Mouse (Mus musculus): Measurements from ENCODE around the gene Nktr. TPM values are rescaled to one million over a fixed set of nuclear protein-coding genes. Genes with fewer than 3 reads are reported as not detected.

Gene Nktr
- polyA plus RNA-seq, 1 experiment = 165 TPM

DNA sequence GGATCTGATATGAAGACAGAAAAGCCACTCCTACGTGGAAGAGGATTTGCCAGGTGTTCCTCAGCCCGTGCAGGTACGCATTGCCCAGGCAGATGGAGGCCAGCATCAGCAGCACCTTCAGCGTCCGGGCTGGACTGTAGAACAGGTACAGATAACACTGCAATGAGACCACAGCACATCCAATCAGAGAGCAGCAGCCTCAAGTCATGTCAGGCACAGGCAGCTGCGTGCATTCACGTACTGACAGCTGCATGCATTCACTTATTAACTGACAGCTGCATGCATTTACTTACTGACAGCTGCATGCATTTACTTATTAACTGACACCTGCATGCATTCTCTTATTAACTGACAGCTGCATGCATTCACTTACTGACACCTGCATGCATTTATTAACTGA is 34.3 kb upstream of the Nktr start:
- no peak for TF ChIP-seq POLR2A (IDR thresholded peaks at IDR 0.05; ENCODE audit: borderline replicate concordance, extremely low read depth, insufficient read depth, insufficient read length, poor library complexity, severe bottlenecking)
- TF ChIP-seq CTCF (IDR thresholded peaks at IDR 0.05; ENCODE audit: borderline replicate concordance, extremely low read depth, insufficient read depth, insufficient read length) = no peak
- DNase-seq (ENCODE audit: low read depth) = no peak

GRCm38 (mm10) chr9:121690200-121690651 is 28.7 kb upstream of the Nktr start:
- TF ChIP-seq CTCF (IDR thresholded peaks at IDR 0.05; ENCODE audit: borderline replicate concordance, extremely low read depth, insufficient read depth, insufficient read length) = no peak
- no peak for TF ChIP-seq POLR2A (IDR thresholded peaks at IDR 0.05; ENCODE audit: borderline replicate concordance, extremely low read depth, insufficient read depth, insufficient read length, poor library complexity, severe bottlenecking)

DNA sequence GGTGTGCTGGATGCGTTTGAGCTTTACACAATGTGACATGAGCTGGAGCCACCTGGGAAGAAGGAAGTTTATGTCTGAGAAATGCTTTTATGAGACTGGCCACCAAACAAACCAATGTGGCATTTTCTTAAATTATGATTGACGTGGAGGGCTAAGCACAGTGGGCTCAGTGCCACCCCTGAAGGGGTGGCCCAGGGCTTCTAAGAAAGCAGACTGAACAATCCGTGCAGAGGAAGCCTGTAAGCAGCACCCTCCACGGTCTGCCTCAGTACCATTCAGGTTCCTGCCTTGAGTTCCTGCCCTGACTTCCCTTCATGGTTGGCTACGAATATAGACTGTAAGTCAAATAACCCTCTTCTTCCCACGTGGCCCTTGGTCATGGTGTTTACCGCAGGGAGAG is 28.2 kb upstream of the Nktr start:
- no peak for DNase-seq (ENCODE audit: low read depth)
- no peak for TF ChIP-seq POLR2A (IDR thresholded peaks at IDR 0.05; ENCODE audit: borderline replicate concordance, extremely low read depth, insufficient read depth, insufficient read length, poor library complexity, severe bottlenecking)
- no peak for TF ChIP-seq CTCF (IDR thresholded peaks at IDR 0.05; ENCODE audit: borderline replicate concordance, extremely low read depth, insufficient read depth, insufficient read length)

More at GRCm38 (mm10) chr9:121690200-121690651, 28.7 kb upstream of the Nktr start:
- peak; percentile 93 for DNase-seq (ENCODE audit: low read depth)

DNA sequence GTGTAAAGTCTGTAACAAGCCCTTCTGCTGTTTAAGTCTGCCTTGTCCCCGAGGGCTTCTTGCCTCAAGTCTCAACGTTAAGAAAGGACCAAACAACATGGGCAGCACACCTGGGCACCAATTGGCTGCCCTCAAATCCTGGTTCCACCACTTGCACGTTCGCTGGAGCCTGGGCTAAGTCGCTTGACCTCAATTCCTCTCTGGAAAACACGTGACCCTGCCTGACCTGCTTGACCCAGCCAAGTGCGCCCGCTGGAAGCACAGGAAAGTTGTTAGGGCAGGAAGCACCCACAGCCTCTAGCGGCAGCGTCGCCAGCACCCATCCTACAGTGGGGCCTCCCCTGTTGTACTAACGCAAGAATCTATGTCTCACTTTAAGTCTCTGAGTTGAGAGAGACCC is 24.2 kb upstream of the Nktr start:
- no peak for TF ChIP-seq CTCF (IDR thresholded peaks at IDR 0.05; ENCODE audit: borderline replicate concordance, extremely low read depth, insufficient read depth, insufficient read length)
- TF ChIP-seq POLR2A (IDR thresholded peaks at IDR 0.05; ENCODE audit: borderline replicate concordance, extremely low read depth, insufficient read depth, insufficient read length, poor library complexity, severe bottlenecking) = no peak
- DNase-seq (ENCODE audit: low read depth) = no peak

DNA sequence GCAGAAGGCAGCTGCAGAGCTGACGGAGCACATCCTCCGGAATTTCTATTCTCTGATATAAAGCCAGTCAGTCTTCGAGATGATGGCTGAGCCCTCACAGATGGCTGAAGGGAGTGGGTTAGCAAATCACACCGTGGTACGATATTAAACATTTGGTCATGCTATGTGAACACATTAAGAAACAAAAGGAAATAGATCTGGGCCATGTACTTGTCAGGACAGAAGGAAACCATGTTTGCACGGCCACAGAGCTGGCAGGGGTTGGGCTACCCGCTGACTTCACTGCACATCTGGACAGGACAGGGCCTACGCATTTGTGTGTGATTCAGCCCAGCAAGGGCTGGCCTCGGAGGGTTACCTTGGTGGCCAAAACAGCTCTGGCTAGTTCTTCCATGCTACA is 22.3 kb upstream of the Nktr start:
- TF ChIP-seq CTCF (IDR thresholded peaks at IDR 0.05; ENCODE audit: borderline replicate concordance, extremely low read depth, insufficient read depth, insufficient read length) (no peak), POLR2A (IDR thresholded peaks at IDR 0.05; ENCODE audit: borderline replicate concordance, extremely low read depth, insufficient read depth, insufficient read length, poor library complexity, severe bottlenecking) (no peak)
- DNase-seq (ENCODE audit: low read depth) = no peak

DNA sequence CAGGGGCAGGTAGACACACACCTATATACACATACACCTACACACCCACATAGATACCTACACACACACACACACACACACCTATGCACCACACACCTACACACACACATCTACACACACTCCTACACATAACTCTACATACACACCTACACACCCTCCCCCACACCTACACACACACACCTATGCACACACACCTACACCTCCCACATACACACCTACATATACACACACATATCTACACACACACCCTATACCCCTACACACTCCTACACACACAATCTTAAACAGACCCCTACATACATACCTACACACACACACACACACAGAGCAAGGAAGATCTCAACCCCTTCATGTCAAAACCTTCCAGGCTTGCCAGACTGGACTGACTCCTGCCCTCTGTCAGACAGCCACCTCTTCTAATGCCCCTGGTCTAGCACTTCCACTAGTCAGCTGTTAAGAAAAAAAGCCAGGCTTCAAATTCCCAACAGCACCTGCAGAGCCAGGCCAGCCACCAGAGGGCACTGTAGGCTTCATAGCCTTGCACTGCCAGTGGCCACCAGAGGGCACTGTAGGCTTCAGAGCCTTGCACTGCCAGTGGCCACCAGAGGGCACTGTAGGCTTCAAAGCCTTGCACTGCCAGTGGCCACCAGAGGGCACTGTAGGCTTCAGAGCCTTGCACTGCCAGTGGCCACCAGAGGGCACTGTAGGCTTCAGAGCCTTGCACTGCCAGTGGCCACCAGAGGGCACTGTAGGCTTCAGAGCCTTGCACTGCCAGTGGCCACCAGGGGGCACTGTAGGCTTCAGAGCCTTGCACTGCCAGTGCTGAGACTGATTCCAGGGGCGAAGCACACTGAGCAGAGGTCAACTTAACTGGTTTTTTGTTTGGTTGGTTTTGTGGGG is 21.6 kb upstream of the Nktr start:
- TF ChIP-seq POLR2A (IDR thresholded peaks at IDR 0.05; ENCODE audit: borderline replicate concordance, extremely low read depth, insufficient read depth, insufficient read length, poor library complexity, severe bottlenecking) (no peak), CTCF (IDR thresholded peaks at IDR 0.05; ENCODE audit: borderline replicate concordance, extremely low read depth, insufficient read depth, insufficient read length) (peak; percentile 63)

DNA sequence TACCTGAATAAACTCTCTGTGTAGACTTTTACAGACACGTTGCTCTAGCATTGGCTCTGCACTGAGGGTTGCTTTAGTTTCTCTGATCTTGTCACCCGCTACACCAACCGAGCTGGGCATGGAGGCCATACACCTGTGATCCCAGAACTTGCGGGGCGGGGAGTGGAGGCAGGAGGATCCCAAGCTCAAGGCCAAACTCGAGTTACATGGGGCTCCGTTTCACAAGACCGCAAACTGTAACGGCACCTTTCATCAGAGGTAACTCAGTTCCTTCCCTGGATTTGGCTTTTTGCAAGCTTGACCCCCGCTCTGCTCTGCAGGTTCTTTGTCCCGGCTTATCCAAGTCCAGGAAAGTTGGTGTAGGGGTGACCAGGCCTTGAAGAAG is 14.7 kb upstream of the Nktr start:
- TF ChIP-seq CTCF (IDR thresholded peaks at IDR 0.05; ENCODE audit: borderline replicate concordance, extremely low read depth, insufficient read depth, insufficient read length) (no peak), POLR2A (IDR thresholded peaks at IDR 0.05; ENCODE audit: borderline replicate concordance, extremely low read depth, insufficient read depth, insufficient read length, poor library complexity, severe bottlenecking) (no peak)
- DNase-seq (ENCODE audit: low read depth) = no peak

More for the DNA sequence above, 21.6 kb upstream of the Nktr start:
- peak; percentile 17 for DNase-seq (ENCODE audit: low read depth)

DNA sequence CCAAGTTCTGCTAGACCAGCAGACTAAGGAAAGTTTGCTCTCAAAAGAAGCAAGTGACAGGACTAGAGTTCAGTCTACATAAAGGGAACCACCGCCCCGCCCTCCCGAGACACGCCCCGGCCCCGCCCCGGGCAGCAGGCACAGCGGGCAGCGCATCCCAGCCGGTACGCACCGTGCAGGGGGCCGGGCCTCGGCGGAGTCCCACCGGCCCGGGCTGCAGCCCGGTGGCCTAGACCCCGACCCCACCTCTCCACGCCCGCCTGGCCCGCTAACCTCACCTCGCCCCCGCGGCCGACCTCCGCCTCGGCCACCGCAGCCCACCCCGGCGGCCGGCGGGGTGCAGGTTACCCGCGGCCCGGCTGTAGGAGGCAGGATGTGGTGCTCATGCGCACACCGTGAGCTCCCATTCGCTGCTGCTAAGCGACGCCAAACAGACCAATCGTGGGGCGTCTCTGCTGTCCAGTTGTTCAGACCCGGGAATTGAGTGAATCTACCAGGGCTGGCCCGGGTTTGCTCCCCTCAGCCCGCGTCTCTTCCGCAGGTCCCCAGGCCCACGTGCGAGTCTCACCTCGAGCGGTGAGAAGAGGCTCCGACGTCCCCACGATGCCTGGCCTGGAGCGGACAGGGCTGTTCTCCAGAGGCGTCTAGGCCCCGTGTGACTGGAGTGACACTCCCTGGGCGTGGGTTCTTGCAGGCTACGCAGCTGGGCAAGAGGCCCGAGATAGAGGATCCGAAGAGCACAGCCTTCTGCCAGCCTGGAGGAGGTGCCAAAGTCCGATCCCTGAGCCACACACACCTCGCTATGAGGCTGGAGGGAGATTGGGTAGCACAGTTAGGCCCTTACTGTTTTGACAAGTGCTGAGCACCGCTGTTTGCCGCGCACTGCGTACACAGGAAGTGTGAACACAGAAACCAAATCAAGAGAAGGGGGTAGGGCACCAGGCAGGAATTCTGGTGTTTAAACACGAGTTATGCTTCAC is 14.0 kb upstream of the Nktr start, which contains the start of gene Sec22c:
Gene Sec22c (minus strand): TSS at position 845 of the 980 bp plus-strand sequence.
- TF ChIP-seq POLR2A (IDR thresholded peaks at IDR 0.05; ENCODE audit: borderline replicate concordance, extremely low read depth, insufficient read depth, insufficient read length, poor library complexity, severe bottlenecking) (peak; percentile 74; the same call in 1 of the 2 replicates), CTCF (IDR thresholded peaks at IDR 0.05; ENCODE audit: borderline replicate concordance, extremely low read depth, insufficient read depth, insufficient read length) (no peak)
- peak; percentile 97 for DNase-seq (ENCODE audit: low read depth)

DNA sequence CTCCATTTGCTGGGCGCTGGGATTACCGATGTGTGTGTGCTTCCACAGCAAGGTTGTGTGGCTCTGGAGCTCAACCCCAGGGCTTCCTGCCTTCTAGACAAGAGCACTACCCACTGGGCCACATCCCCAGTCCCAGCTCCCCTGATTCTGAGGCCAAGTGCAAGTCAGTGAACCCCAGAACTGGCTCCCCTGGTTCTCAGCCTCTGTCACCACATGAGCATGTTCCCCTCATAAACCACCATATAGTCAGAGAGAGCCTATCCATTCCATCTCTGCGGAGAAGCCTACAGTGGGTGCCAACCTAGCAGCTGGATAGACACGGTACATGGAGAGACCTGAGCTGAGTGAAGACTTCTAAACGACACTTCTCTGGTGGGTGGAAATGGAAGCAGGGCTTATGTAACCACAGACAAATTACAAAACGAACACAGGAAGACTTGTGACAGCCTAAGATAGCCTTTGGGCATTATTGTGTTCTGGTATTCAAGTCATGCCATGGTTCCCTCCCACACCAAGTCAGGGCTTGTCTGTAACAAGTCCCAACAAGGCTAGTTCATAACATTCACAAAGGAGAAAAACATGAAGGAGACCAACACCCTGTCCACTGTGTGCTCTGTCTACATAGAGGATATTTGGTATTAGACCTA is 12.8 kb upstream of the Nktr start:
- no peak for DNase-seq (ENCODE audit: low read depth)
- TF ChIP-seq POLR2A (IDR thresholded peaks at IDR 0.05; ENCODE audit: borderline replicate concordance, extremely low read depth, insufficient read depth, insufficient read length, poor library complexity, severe bottlenecking) (no peak), CTCF (IDR thresholded peaks at IDR 0.05; ENCODE audit: borderline replicate concordance, extremely low read depth, insufficient read depth, insufficient read length) (no peak)

DNA sequence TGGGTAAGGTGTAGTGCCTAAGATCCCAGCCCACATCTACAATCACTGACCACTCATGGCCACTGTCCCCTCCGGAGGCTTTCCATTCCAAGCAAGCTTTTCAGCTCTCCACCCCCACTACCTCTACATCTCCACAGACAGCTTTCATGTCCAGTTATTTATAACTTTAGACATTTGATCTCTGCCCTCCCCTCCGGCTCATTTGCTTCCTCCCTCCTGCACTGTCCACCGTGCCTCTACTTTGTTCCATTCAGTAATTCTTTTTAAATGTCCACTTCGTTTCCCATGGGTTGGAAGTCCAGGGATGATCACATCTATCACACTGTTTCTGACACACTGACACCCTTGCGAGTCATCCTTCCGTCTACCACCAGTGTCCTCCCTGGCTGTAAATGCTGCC is 11.2 kb upstream of the Nktr start:
- TF ChIP-seq POLR2A (IDR thresholded peaks at IDR 0.05; ENCODE audit: borderline replicate concordance, extremely low read depth, insufficient read depth, insufficient read length, poor library complexity, severe bottlenecking) (no peak), CTCF (IDR thresholded peaks at IDR 0.05; ENCODE audit: borderline replicate concordance, extremely low read depth, insufficient read depth, insufficient read length) (no peak)

More for the DNA sequence above, 11.2 kb upstream of the Nktr start:
- DNase-seq (ENCODE audit: low read depth) = no peak
